Mouse (Mus musculus) retina, adult 2 months (tissue): Measurements from ENCODE around the gene Svs2.
"Not testable (repeated sequence)": the region's sequence is repeated elsewhere in the genome, so short reads cannot be mapped to it uniquely, and the experiment has no call there.

Experiments used
- DNase-seq: peaks from one replicate; pipeline ENCODE4 v3.0.0-alpha.2; 2012; ENCODE audit warnings: low read depth, low spot score

Svs2 gene

GRCm38 (mm10) chr2:164238366-164238765 is at the start of gene Svs2:
TSS of gene Svs2 (minus strand) at chr2:164238466.
- DNase-seq, result no peak

- no peak for DNase-seq
Measured at GRCm38 (mm10) chr2:164278359-164278758, 40.1 kb upstream of the Svs2 start, which contains the start of gene Svs4. TSS of gene Svs4 (minus strand) at chr2:164278459.

GRCm38 (mm10) chr2:164256540-164256939 is 18.3 kb upstream of the Svs2 start, which contains the start of gene Svs3b:
TSS of gene Svs3b (minus strand) at chr2:164256640.
- not testable (repeated sequence) for DNase-seq

GRCm38 (mm10) chr2:164232671-164233070 is 5.6 kb downstream of the Svs2 start:
- DNase-seq, result no peak

- DNase-seq, result no peak
Measured at GRCm38 (mm10) chr2:164228361-164229070, 9.8 kb downstream of the Svs2 start.

- no peak for DNase-seq
Measured at GRCm38 (mm10) chr2:164221522-164221921, 16.7 kb downstream of the Svs2 start, which contains the start of gene Wfdc15b. TSS of gene Wfdc15b (minus strand) at chr2:164221660.

- no peak for DNase-seq
Measured at GRCm38 (mm10) chr2:164219295-164219694, 19.0 kb downstream of the Svs2 start.

- no peak for DNase-seq
Measured at GRCm38 (mm10) chr2:164212711-164213110, 25.6 kb downstream of the Svs2 start.

GRCm38 (mm10) chr2:164210892-164211291 is 27.4 kb downstream of the Svs2 start:
- DNase-seq, result no peak

GRCm38 (mm10) chr2:164206676-164207075 is 31.6 kb downstream of the Svs2 start:
- no peak for DNase-seq

GRCm38 (mm10) chr2:164206011-164206410 is 32.3 kb downstream of the Svs2 start:
- DNase-seq, result not testable (repeated sequence)

- no peak for DNase-seq
Measured at GRCm38 (mm10) chr2:164199626-164200327, 38.5 kb downstream of the Svs2 start, which contains the start of gene Wfdc15a. TSS of gene Wfdc15a (minus strand) at chr2:164200130.

- no peak for DNase-seq
Measured at GRCm38 (mm10) chr2:164196700-164196990, 41.6 kb downstream of the Svs2 start.

GRCm38 (mm10) chr2:164195971-164196699 is 42.1 kb downstream of the Svs2 start:
- DNase-seq, result no peak

GRCm38 (mm10) chr2:164194959-164195630 is 43.2 kb downstream of the Svs2 start:
- DNase-seq, result no peak

GRCm38 (mm10) chr2:164192279-164192678 is 46.0 kb downstream of the Svs2 start:
- DNase-seq, result no peak

GRCm38 (mm10) chr2:164190576-164190975 is 47.7 kb downstream of the Svs2 start, which contains the start of gene Wfdc12:
TSS of gene Wfdc12 (minus strand) at chr2:164190608.
- no peak for DNase-seq

GRCm38 (mm10) chr2:164188722-164189121 is 49.5 kb downstream of the Svs2 start:
- DNase-seq, result no peak
